In genomic region chr11:108936016-108936792, GRCm38 (mm10) we compare ENCODE assay signal across 11 mouse cellular contexts. TPM values are rescaled to one million over a fixed set of nuclear protein-coding genes. Genes with fewer than 3 reads are reported as not detected.
A peak's percentile ranks its signal among the peaks of the same experiment; 100 is the strongest.
DNase-seq lines count a peak whose midpoint lies in the region; ATAC-seq and TF ChIP-seq lines count a peak whose summit lies in the region.
"Had no signal": no experiment of that assay in that cellular context is flagged by ENCODE, and none has a peak within 500 bp of the region (broad histone marks: within the 10 kb centered on the region; RNA-seq: fewer than 3 reads in every experiment).

No protein-coding gene starts in this region.

- H3K27ac ChIP-seq in limb, embryonic 14.5 days (replicated peaks; ENCODE audit: low read depth, low read length), result no peak overlapping the region

- peak overlapping the region; percentile 5; the same call in 1 of the 2 replicates for H3K4me2 ChIP-seq in limb, embryonic 14.5 days (replicated peaks; ENCODE audit: low read depth, low read length, severe bottlenecking)

- no peak for ATAC-seq in limb, embryonic 14.5 days (ENCODE audit: low FRiP score, low read depth)
- ATAC-seq: inflammation-experienced regulatory T-cells, adult 6 months; Patski had no signal

- H3K36me3 ChIP-seq in limb, embryonic 14.5 days (ENCODE audit: control insufficient read depth, insufficient read depth, low read length), result peaks cover 74% of the 10 kb centered on the region

- H3K4me1 ChIP-seq in limb, embryonic 14.5 days (ENCODE audit: control insufficient read depth, insufficient read depth, low read length), result peaks cover 45% of the 10 kb centered on the region

- H3K27me3 ChIP-seq in limb, embryonic 14.5 days (ENCODE audit: control insufficient read depth, insufficient read depth, low read length), result no peaks in the 10 kb centered on the region
- H3K27me3 ChIP-seq: Patski had no signal

- no peak for TF ChIP-seq POLR2A in limb, embryonic 14.5 days (IDR thresholded peaks at IDR 0.05; ENCODE audit: borderline replicate concordance, extremely low read depth, insufficient read depth, insufficient read length)

- no peak overlapping the region for H3K4me3 ChIP-seq in limb, embryonic 14.5 days (replicated peaks; ENCODE audit: low read length)

- DNase-seq in adrenal gland, postnatal 10 days, result peak; percentile 53
- no peak for DNase-seq in adrenal gland, adult 18-20 months (ENCODE audit: low spot score in 2 of 2)
- DNase-seq in testis, postnatal 14 days (ENCODE audit: low spot score), result peak; percentile 54
- no peak for DNase-seq in testis, postnatal 10 days (ENCODE audit: low spot score)
- no peak for DNase-seq in limb, embryonic 14.5 days (ENCODE audit: low spot score)
- DNase-seq in frontal cortex, postnatal 14 days (ENCODE audit: low spot score in 2 of 2), result no peak
- DNase-seq in kidney, postnatal 4 days, result no peak
- no peak for DNase-seq in cerebellum, adult 18-20 months
- DNase-seq: right cerebral cortex, postnatal 25 days had no signal

- WGBS in limb, embryonic 14.5 days, result 27% methylated on average over 18 of the region's 18 CpGs

- 0 out of 2 replicates have a peak overlapping the region, but pooled peaks have one; percentile 12 for H3K9ac ChIP-seq in limb, embryonic 14.5 days (ENCODE audit: low read depth, low read length, severe bottlenecking)

- no peaks in the 10 kb centered on the region for H3K9me3 ChIP-seq in limb, embryonic 14.5 days (ENCODE audit: control insufficient read depth, low read length)

RNA-seq across cellular contexts. Expression of gene Axin2, which starts 16.1 kb away (rescaled TPM):
- 10 to 100 TPM; 31.5 to 35.3 TPM for total RNA-seq in adrenal gland, postnatal 10 days (2021)
- total RNA-seq in adrenal gland, adult 18-20 months (2021), result 10 to 100 TPM; 36.9 to 56.2 TPM
- 50.9 and 58.2 TPM in 2 replicates for polyA plus RNA-seq in limb, embryonic 14.5 days (2012; rRNA removed)
- polyA plus RNA-seq in limb, embryonic 14.5 days (2014; fragmentation: Nextera tagmentation; extraction: Ambion mirVana), result 22.6 and 22.7 TPM in 2 replicates

Comparison
In these comparisons a context has a peak if more than half of its experiments do, and no peak if none do; other contexts are left out.
1. DNase-seq: peak in adrenal gland, postnatal 10 days (single experiment) and testis, postnatal 14 days (single experiment); none in adrenal gland, adult 18-20 months (0 of 2), testis, postnatal 10 days (single experiment), limb, embryonic 14.5 days (single experiment), frontal cortex, postnatal 14 days (0 of 2), kidney, postnatal 4 days (0 of 2) and cerebellum, adult 18-20 months (0 of 2).